Mouse (Mus musculus): ENCODE results near the gene Ahnak2. TPM values are rescaled to one million over a fixed set of nuclear protein-coding genes. Genes with fewer than 3 reads are reported as not detected.
A peak's percentile ranks its signal among the peaks of the same experiment; 100 is the strongest.

Ahnak2 gene
- polyA plus RNA-seq, 1 experiment from 2014 or later = 3.1 TPM

DNA sequence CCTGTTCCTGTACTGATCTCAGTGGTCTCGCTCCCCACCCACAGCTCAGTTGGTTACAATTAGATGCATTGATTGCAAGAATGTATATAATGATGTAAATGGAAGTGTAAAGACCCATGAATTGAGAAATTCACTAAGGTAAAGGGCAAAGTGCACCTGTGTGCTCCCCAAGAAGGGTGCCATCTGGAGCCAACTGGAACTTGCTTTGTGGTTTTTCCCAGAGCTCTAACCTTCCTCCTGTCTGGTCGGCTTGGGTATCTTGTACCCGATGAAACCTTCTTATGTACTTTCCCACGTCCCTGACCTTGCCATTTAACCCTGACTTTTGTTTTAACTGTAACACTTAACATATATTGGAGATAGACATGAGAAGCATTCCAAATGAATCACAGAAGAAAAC lies 46.6 kb downstream of the Ahnak2 start:
- Histone ChIP-seq H3K36me3 (ENCODE audit: control insufficient read depth, insufficient read depth, low read length) (no peaks in the 10 kb centered on the region), H3K9ac (ENCODE audit: low read length) (no peak overlapping the region), H3K4me2 (ENCODE audit: low read length) (no peak overlapping the region), H3K4me3 (ENCODE audit: control insufficient read depth in 1 of 2, insufficient read depth in 1 of 2, low read depth in 1 of 2, low read length in 2 of 2) (no peak overlapping the region), H3K27me3 (ENCODE audit: control insufficient read depth, insufficient read depth, low read length) (peaks cover 6% of the 10 kb centered on the region; the same call in 1 of the 2 replicates), H3K9me3 (ENCODE audit: control insufficient read depth, low read length) (no peaks in the 10 kb centered on the region), H3K27ac (replicated peaks in 1 of 2; ENCODE audit: control insufficient read depth in 1 of 2, insufficient read depth in 1 of 2, low read depth in 2 of 2, low read length in 2 of 2) (no peak overlapping the region), H3K4me1 (ENCODE audit: control insufficient read depth in 2 of 2, insufficient read depth in 2 of 2, low read length in 2 of 2) (no peaks in the 10 kb centered on the region)
- 63% methylated on average over 4 of the region's 4 CpGs for WGBS
- no peak for ATAC-seq (ENCODE audit: insufficient number of reproducible peaks, insufficient read depth, low FRiP score, low read depth)

- Histone ChIP-seq H3K9me3 (ENCODE audit: control insufficient read depth, low read length) (no peaks in the 10 kb centered on the region), H3K4me3 (ENCODE audit: control insufficient read depth in 1 of 2, insufficient read depth in 1 of 2, low read depth in 1 of 2, low read length in 2 of 2) (no peak overlapping the region), H3K9ac (ENCODE audit: low read length) (no peak overlapping the region), H3K4me2 (ENCODE audit: low read length) (no peak overlapping the region), H3K27me3 (ENCODE audit: control insufficient read depth, insufficient read depth, low read length) (peaks cover 6% of the 10 kb centered on the region; the same call in 1 of the 2 replicates), H3K4me1 (ENCODE audit: control insufficient read depth in 2 of 2, insufficient read depth in 2 of 2, low read length in 2 of 2) (no peaks in the 10 kb centered on the region; a peak in 1 of 4 replicates), H3K27ac (replicated peaks in 1 of 2; ENCODE audit: control insufficient read depth in 1 of 2, insufficient read depth in 1 of 2, low read depth in 2 of 2, low read length in 2 of 2) (no peak overlapping the region), H3K36me3 (ENCODE audit: control insufficient read depth, insufficient read depth, low read length) (no peaks in the 10 kb centered on the region)
- 51% methylated on average over 2 of the region's 2 CpGs for WGBS
- no peak for ATAC-seq (ENCODE audit: insufficient number of reproducible peaks, insufficient read depth, low FRiP score, low read depth)
These were observed 50.1 kb downstream of the Ahnak2 start for GRCm38 (mm10) chr12:112752399-112752798.

- 81% methylated on average over 12 of the region's 12 CpGs for WGBS
- no peak overlapping the region for H3K9ac ChIP-seq (ENCODE audit: low read length)
- H3K27me3 ChIP-seq (ENCODE audit: control insufficient read depth, insufficient read depth, low read length) = peaks cover 6% of the 10 kb centered on the region; the same call in 1 of the 2 replicates
- H3K4me2 ChIP-seq (ENCODE audit: low read length) = no peak overlapping the region
- H3K4me1 ChIP-seq (ENCODE audit: control insufficient read depth in 2 of 2, insufficient read depth in 2 of 2, low read length in 2 of 2) = peaks cover 3 to 5% of the 10 kb centered on the region in 2 experiments; a peak in 1 of 4 replicates
- no peaks in the 10 kb centered on the region for H3K9me3 ChIP-seq (ENCODE audit: control insufficient read depth, low read length)
- H3K27ac ChIP-seq (replicated peaks in 1 of 2; ENCODE audit: control insufficient read depth in 1 of 2, insufficient read depth in 1 of 2, low read depth in 2 of 2, low read length in 2 of 2) = no peak overlapping the region
- H3K36me3 ChIP-seq (ENCODE audit: control insufficient read depth, insufficient read depth, low read length) = no peaks in the 10 kb centered on the region
- no peak for ATAC-seq (ENCODE audit: insufficient number of reproducible peaks, insufficient read depth, low FRiP score, low read depth)
- no peak overlapping the region for H3K4me3 ChIP-seq (ENCODE audit: control insufficient read depth in 1 of 2, insufficient read depth in 1 of 2, low read depth in 1 of 2, low read length in 2 of 2)
These were observed 51.5 kb downstream of the Ahnak2 start for GRCm38 (mm10) chr12:112750976-112751375.

- H3K9me3 ChIP-seq (ENCODE audit: control insufficient read depth, low read length) = no peaks in the 10 kb centered on the region
- H3K4me1 ChIP-seq (ENCODE audit: control insufficient read depth in 2 of 2, insufficient read depth in 2 of 2, low read length in 2 of 2) = peaks cover 11 to 23% of the 10 kb centered on the region in 2 experiments
- H3K4me3 ChIP-seq (ENCODE audit: control insufficient read depth in 1 of 2, insufficient read depth in 1 of 2, low read depth in 1 of 2, low read length in 2 of 2) = no peak overlapping the region
- 76% methylated on average over 8 of the region's 8 CpGs for WGBS
- no peak for ATAC-seq (ENCODE audit: insufficient number of reproducible peaks, insufficient read depth, low FRiP score, low read depth)
- no peak overlapping the region for H3K4me2 ChIP-seq (ENCODE audit: low read length)
- no peak overlapping the region for H3K27ac ChIP-seq (replicated peaks in 1 of 2; ENCODE audit: control insufficient read depth in 1 of 2, insufficient read depth in 1 of 2, low read depth in 2 of 2, low read length in 2 of 2)
- H3K36me3 ChIP-seq (ENCODE audit: control insufficient read depth, insufficient read depth, low read length) = peaks cover 10% of the 10 kb centered on the region; the same call in 1 of the 2 replicates
- peaks cover 6% of the 10 kb centered on the region; the same call in 1 of the 2 replicates for H3K27me3 ChIP-seq (ENCODE audit: control insufficient read depth, insufficient read depth, low read length)
- peak overlapping the region; percentile 9; the same call in 1 of the 2 replicates for H3K9ac ChIP-seq (ENCODE audit: low read length)
These were observed 54.9 kb downstream of the Ahnak2 start for GRCm38 (mm10) chr12:112747606-112747970.

DNA sequence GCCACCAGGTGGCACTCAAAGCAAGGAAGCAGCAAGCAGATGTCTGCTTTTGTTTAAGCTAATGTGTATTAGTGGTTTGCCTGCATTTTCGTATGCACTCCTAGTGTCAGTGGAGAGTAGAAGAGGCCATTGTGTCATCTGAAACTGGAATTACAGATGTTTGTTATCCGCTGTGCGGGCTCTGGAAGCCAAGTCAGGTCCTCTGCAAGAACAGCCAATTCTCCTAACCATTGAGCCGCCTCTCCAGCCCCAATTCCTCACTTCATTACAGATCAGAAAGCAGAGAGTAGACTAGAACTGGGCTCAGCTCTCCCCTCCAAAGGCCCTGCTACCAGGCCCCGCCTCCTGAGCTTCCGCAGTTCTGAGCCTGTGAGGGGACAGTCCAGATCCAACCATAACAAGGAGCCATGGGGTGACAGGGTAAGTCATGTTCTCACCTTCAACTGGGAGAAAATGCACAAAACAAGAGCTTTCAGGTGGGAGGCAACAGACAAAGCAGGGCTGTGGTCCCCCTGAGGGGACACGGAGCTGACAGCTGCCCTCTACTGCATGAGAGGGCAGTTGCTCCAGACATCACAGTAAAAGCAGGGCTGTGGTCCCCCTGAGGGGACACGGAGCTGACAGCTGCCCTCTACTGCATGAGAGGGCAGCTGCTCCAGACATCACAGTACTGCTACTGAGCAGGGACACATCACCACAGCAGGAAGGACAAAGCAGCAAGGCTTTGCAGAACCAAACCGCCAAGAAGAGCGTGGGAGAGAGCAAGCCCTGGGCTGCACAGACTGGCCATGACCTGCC lies 55.5 kb downstream of the Ahnak2 start:
- H3K27ac ChIP-seq (replicated peaks in 1 of 2; ENCODE audit: control insufficient read depth in 1 of 2, insufficient read depth in 1 of 2, low read depth in 2 of 2, low read length in 2 of 2) = no peak overlapping the region
- peak overlapping the region; percentile 9; the same call in 1 of the 2 replicates for H3K9ac ChIP-seq (ENCODE audit: low read length)
- H3K36me3 ChIP-seq (ENCODE audit: control insufficient read depth, insufficient read depth, low read length) = peaks cover 10% of the 10 kb centered on the region; the same call in 1 of the 2 replicates
- no peaks in the 10 kb centered on the region for H3K9me3 ChIP-seq (ENCODE audit: control insufficient read depth, low read length)
- 14% methylated on average over 10 of the region's 10 CpGs for WGBS
- no peak overlapping the region for H3K4me3 ChIP-seq (ENCODE audit: control insufficient read depth in 1 of 2, insufficient read depth in 1 of 2, low read depth in 1 of 2, low read length in 2 of 2)
- H3K27me3 ChIP-seq (ENCODE audit: control insufficient read depth, insufficient read depth, low read length) = peaks cover 6% of the 10 kb centered on the region; the same call in 1 of the 2 replicates
- peak overlapping the region; percentile 34; the same call in 1 of the 2 replicates for H3K4me2 ChIP-seq (ENCODE audit: low read length)
- H3K4me1 ChIP-seq (ENCODE audit: control insufficient read depth in 2 of 2, insufficient read depth in 2 of 2, low read length in 2 of 2) = peaks cover 11 to 24% of the 10 kb centered on the region in 2 experiments
- no peak for ATAC-seq (ENCODE audit: insufficient number of reproducible peaks, insufficient read depth, low FRiP score, low read depth)

- no peak overlapping the region for H3K27ac ChIP-seq (replicated peaks in 1 of 2; ENCODE audit: control insufficient read depth in 1 of 2, insufficient read depth in 1 of 2, low read depth in 2 of 2, low read length in 2 of 2)
- H3K9me3 ChIP-seq (ENCODE audit: control insufficient read depth, low read length) = no peaks in the 10 kb centered on the region
- no peak for ATAC-seq (ENCODE audit: insufficient number of reproducible peaks, insufficient read depth, low FRiP score, low read depth)
- peaks cover 11 to 24% of the 10 kb centered on the region in 2 experiments for H3K4me1 ChIP-seq (ENCODE audit: control insufficient read depth in 2 of 2, insufficient read depth in 2 of 2, low read length in 2 of 2)
- peaks cover 10% of the 10 kb centered on the region; the same call in 1 of the 2 replicates for H3K36me3 ChIP-seq (ENCODE audit: control insufficient read depth, insufficient read depth, low read length)
- H3K4me3 ChIP-seq (ENCODE audit: control insufficient read depth in 1 of 2, insufficient read depth in 1 of 2, low read depth in 1 of 2, low read length in 2 of 2) = no peak overlapping the region
- WGBS = 70% methylated on average over 4 of the region's 4 CpGs
- peaks cover 4% of the 10 kb centered on the region; the same call in 1 of the 2 replicates for H3K27me3 ChIP-seq (ENCODE audit: control insufficient read depth, insufficient read depth, low read length)
- no peak overlapping the region for H3K9ac ChIP-seq (ENCODE audit: low read length)
- H3K4me2 ChIP-seq (ENCODE audit: low read length) = no peak overlapping the region
These were observed 56.0 kb downstream of the Ahnak2 start for GRCm38 (mm10) chr12:112746461-112746807.

GRCm38 (mm10) chr12:112745716-112746115 lies 56.7 kb downstream of the Ahnak2 start:
- Histone ChIP-seq H3K4me2 (ENCODE audit: low read length) (no peak overlapping the region), H3K27ac (replicated peaks in 1 of 2; ENCODE audit: control insufficient read depth in 1 of 2, insufficient read depth in 1 of 2, low read depth in 2 of 2, low read length in 2 of 2) (no peak overlapping the region), H3K4me3 (ENCODE audit: control insufficient read depth in 1 of 2, insufficient read depth in 1 of 2, low read depth in 1 of 2, low read length in 2 of 2) (no peak overlapping the region), H3K36me3 (ENCODE audit: control insufficient read depth, insufficient read depth, low read length) (peaks cover 10% of the 10 kb centered on the region; the same call in 1 of the 2 replicates), H3K9ac (ENCODE audit: low read length) (no peak overlapping the region), H3K4me1 (ENCODE audit: control insufficient read depth in 2 of 2, insufficient read depth in 2 of 2, low read length in 2 of 2) (peaks cover 11 to 24% of the 10 kb centered on the region in 2 experiments), H3K9me3 (ENCODE audit: control insufficient read depth, low read length) (no peaks in the 10 kb centered on the region), H3K27me3 (ENCODE audit: control insufficient read depth, insufficient read depth, low read length) (no peaks in the 10 kb centered on the region)
- ATAC-seq (ENCODE audit: insufficient number of reproducible peaks, insufficient read depth, low FRiP score, low read depth) = no peak
- 82% methylated on average over 10 of the region's 10 CpGs for WGBS
